ENCODE assay signal across 14 mouse cellular contexts in the genomic region with DNA sequence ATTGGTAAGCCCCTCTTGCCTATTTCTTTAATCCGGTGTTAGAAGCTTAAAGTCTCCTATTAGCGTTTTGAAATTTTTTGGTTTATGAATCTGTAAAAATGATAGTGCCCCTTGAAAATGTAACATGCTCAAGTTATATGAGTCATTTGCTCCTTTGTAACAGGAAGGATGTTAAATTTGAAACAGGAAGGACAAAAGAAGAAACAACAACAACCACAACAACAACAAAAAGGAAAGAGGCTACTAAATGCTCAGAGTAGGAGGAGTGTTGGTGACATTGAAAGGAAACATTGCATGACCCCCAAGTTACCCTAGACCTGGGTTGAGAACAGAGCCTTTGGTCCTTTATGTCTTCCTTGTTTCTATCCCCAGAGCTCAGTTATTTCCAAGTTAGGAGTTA.
"Had no signal": no experiment of that assay in that cellular context is flagged by ENCODE, and none has a peak within 500 bp of the region (broad histone marks: within the 10 kb centered on the region; RNA-seq: fewer than 3 reads in every experiment).

No protein-coding gene starts in this region.

- ATAC-seq: midbrain, embryonic 13.5 days; midbrain, embryonic 15.5 days had no signal

- DNase-seq: lung, adult 18-20 months; lung, embryonic 14.5 days; lung, postnatal 10 days; lung, postnatal 4 days; retina, postnatal 1 day; right cerebral cortex, adult 18-20 months; right cerebral cortex, postnatal 25 days; right cerebral cortex, postnatal 4 days; spleen, adult 18-20 months; thymus, adult 18-20 months; thymus, postnatal 14 days; thymus, postnatal 36 days had no signal
